Mouse (Mus musculus): ENCODE measurements around the gene Alad.
"Not testable (repeated sequence)": the region's sequence is repeated elsewhere in the genome, so short reads cannot be mapped to it uniquely, and the experiment has no call there.

Gene Alad

GRCm38 (mm10) chr4:62496815-62497214 lies 22.9 kb downstream of the Alad start:
- in situ Hi-C loops (cut with MboI; ENCODE audit: low pct_unique_long_range_greater_than_20kb in 1 of 2, low sequenced_read_pairs in 2 of 2, unreplicated experiment in 1 of 2) = no loop called here

- in situ Hi-C loops (cut with MboI; ENCODE audit: low pct_unique_long_range_greater_than_20kb in 1 of 2, low sequenced_read_pairs in 2 of 2, unreplicated experiment in 1 of 2) = no loop called here
Measured at GRCm38 (mm10) chr4:62495946-62496345, 23.8 kb downstream of the Alad start.

- in situ Hi-C loops (cut with MboI; ENCODE audit: low pct_unique_long_range_greater_than_20kb in 1 of 2, low sequenced_read_pairs in 2 of 2, unreplicated experiment in 1 of 2) = no loop called here
Measured at GRCm38 (mm10) chr4:62494230-62494629, 25.5 kb downstream of the Alad start.

- in situ Hi-C loops (cut with MboI; ENCODE audit: low pct_unique_long_range_greater_than_20kb in 1 of 2, low sequenced_read_pairs in 2 of 2, unreplicated experiment in 1 of 2) = no loop called here
Measured at GRCm38 (mm10) chr4:62492682-62493081, 27.0 kb downstream of the Alad start.

- in situ Hi-C loops (cut with MboI; ENCODE audit: low pct_unique_long_range_greater_than_20kb in 1 of 2, low sequenced_read_pairs in 2 of 2, unreplicated experiment in 1 of 2) = no loop called here
Measured at GRCm38 (mm10) chr4:62487914-62488313, 31.8 kb downstream of the Alad start.

GRCm38 (mm10) chr4:62487172-62487571 lies 32.5 kb downstream of the Alad start:
- in situ Hi-C loops (cut with MboI; ENCODE audit: low pct_unique_long_range_greater_than_20kb in 1 of 2, low sequenced_read_pairs in 2 of 2, unreplicated experiment in 1 of 2) = no loop called here

- in situ Hi-C loops (cut with MboI; ENCODE audit: low pct_unique_long_range_greater_than_20kb in 1 of 2, low sequenced_read_pairs in 2 of 2, unreplicated experiment in 1 of 2) = no loop called here
Measured at GRCm38 (mm10) chr4:62486162-62486696, 33.5 kb downstream of the Alad start.

GRCm38 (mm10) chr4:62485450-62486161 lies 34.1 kb downstream of the Alad start:
- in situ Hi-C loops (cut with MboI; ENCODE audit: low pct_unique_long_range_greater_than_20kb in 1 of 2, low sequenced_read_pairs in 2 of 2, unreplicated experiment in 1 of 2) = no loop called here

- in situ Hi-C loops (cut with MboI; ENCODE audit: low pct_unique_long_range_greater_than_20kb in 1 of 2, low sequenced_read_pairs in 2 of 2, unreplicated experiment in 1 of 2) = no loop called here
Measured at GRCm38 (mm10) chr4:62484928-62485327, 34.8 kb downstream of the Alad start.

- in situ Hi-C loops (cut with MboI; ENCODE audit: low pct_unique_long_range_greater_than_20kb in 1 of 2, low sequenced_read_pairs in 2 of 2, unreplicated experiment in 1 of 2) = no loop called here
Measured at GRCm38 (mm10) chr4:62480709-62481605, 38.8 kb downstream of the Alad start.

GRCm38 (mm10) chr4:62479937-62480708 lies 39.6 kb downstream of the Alad start, which contains the start of gene Bspry:
TSS of gene Bspry (plus strand) at chr4:62480053.
- in situ Hi-C loops (cut with MboI; ENCODE audit: low pct_unique_long_range_greater_than_20kb in 1 of 2, low sequenced_read_pairs in 2 of 2, unreplicated experiment in 1 of 2) = no loop called here

- in situ Hi-C loops (cut with MboI; ENCODE audit: low pct_unique_long_range_greater_than_20kb in 1 of 2, low sequenced_read_pairs in 2 of 2, unreplicated experiment in 1 of 2) = not testable (repeated sequence)
Measured at GRCm38 (mm10) chr4:62479593-62479936, 40.2 kb downstream of the Alad start.

GRCm38 (mm10) chr4:62477542-62478244 lies 42.0 kb downstream of the Alad start:
- in situ Hi-C loops (cut with MboI; ENCODE audit: low pct_unique_long_range_greater_than_20kb in 1 of 2, low sequenced_read_pairs in 2 of 2, unreplicated experiment in 1 of 2) = no loop called here

GRCm38 (mm10) chr4:62475793-62476192 lies 43.9 kb downstream of the Alad start:
- in situ Hi-C loops (cut with MboI; ENCODE audit: low pct_unique_long_range_greater_than_20kb in 1 of 2, low sequenced_read_pairs in 2 of 2, unreplicated experiment in 1 of 2) = no loop called here

GRCm38 (mm10) chr4:62475131-62475530 lies 44.6 kb downstream of the Alad start:
- in situ Hi-C loops (cut with MboI; ENCODE audit: low pct_unique_long_range_greater_than_20kb in 1 of 2, low sequenced_read_pairs in 2 of 2, unreplicated experiment in 1 of 2) = no loop called here

- in situ Hi-C loops (cut with MboI; ENCODE audit: low pct_unique_long_range_greater_than_20kb in 1 of 2, low sequenced_read_pairs in 2 of 2, unreplicated experiment in 1 of 2) = no loop called here
Measured at GRCm38 (mm10) chr4:62472071-62472470, 47.6 kb downstream of the Alad start.

GRCm38 (mm10) chr4:62470598-62471051 lies 49.1 kb downstream of the Alad start, which contains the start of gene Wdr31:
TSS of gene Wdr31 (minus strand) at chr4:62470896.
- in situ Hi-C loops (cut with MboI; ENCODE audit: low pct_unique_long_range_greater_than_20kb in 1 of 2, low sequenced_read_pairs in 2 of 2, unreplicated experiment in 1 of 2) = no loop called here

- in situ Hi-C loops (cut with MboI; ENCODE audit: low pct_unique_long_range_greater_than_20kb in 1 of 2, low sequenced_read_pairs in 2 of 2, unreplicated experiment in 1 of 2) = no loop called here
Measured at GRCm38 (mm10) chr4:62468158-62468557, 51.6 kb downstream of the Alad start.

Measured in mouse embryonic stem cell (cell line).